Mouse (Mus musculus) hindbrain, embryonic 16.5 days (tissue): ENCODE results near the gene 2210016L21Rik. TPM values are rescaled to one million over a fixed set of nuclear protein-coding genes. Genes with fewer than 3 reads are reported as not detected.

Experiments
- ATAC-seq: fragments of 200-750 bp; cut with Nextera tagmentation; 2 replicates; pipeline ENCODE4 v1.8.0; 2017; ENCODE audit warnings: moderate TSS enrichment, moderate library complexity
- H3K27ac ChIP-seq: fragments of 300-500 bp; sonication (generic); 2 replicates; pipeline ENCODE4 v1.5.1; 2014; ENCODE audit warnings: low read depth, mild to moderate bottlenecking, control low read depth, low read length, moderate library complexity
- H3K27me3 ChIP-seq: fragments of 300-500 bp; sonication (generic); replicated peaks from 2 replicates; pipeline ENCODE4 v1.6.1; 2014; ENCODE audit warnings: low read length; ENCODE audit not compliant: control insufficient read depth, insufficient read depth
- H3K36me3 ChIP-seq: fragments of 300-500 bp; sonication (generic); 2 replicates; pipeline ENCODE4 v1.6.1; 2014; ENCODE audit warnings: mild to moderate bottlenecking, low read length, moderate library complexity, mixed read lengths; ENCODE audit not compliant: control insufficient read depth, insufficient read depth
- H3K4me1 ChIP-seq: fragments of 300-500 bp; sonication (generic); 2 replicates; pipeline ENCODE4 v1.6.1; 2014; ENCODE audit warnings: low read depth, low read length; ENCODE audit not compliant: control insufficient read depth, insufficient read depth
- H3K4me2 ChIP-seq: fragments of 300-500 bp; sonication (generic); 2 replicates; pipeline ENCODE4 v1.6.1; 2014; ENCODE audit warnings: mild to moderate bottlenecking, low read length, control low read depth, moderate library complexity
- H3K4me3 ChIP-seq: fragments of 300-500 bp; sonication (generic); 2 replicates; pipeline ENCODE4 v1.5.1; 2014; ENCODE audit warnings: mild to moderate bottlenecking, low read length, control low read depth, moderate library complexity
- H3K9ac ChIP-seq: fragments of 300-500 bp; sonication (generic); 2 replicates; pipeline ENCODE4 v1.6.1; 2014; ENCODE audit warnings: low read depth, mild to moderate bottlenecking, control low read depth, low read length, moderate library complexity
- H3K9me3 ChIP-seq: fragments of 300-500 bp; sonication (generic); 2 replicates; pipeline ENCODE4 v1.6.1; 2014; ENCODE audit warnings: mild to moderate bottlenecking, low read length, moderate library complexity; ENCODE audit not compliant: control insufficient read depth
- WGBS: fragments of 180-500 bp; shearing (Covaris S2); extraction: QIAGEN DNeasy Blood & Tissue Kit; methylation state at CpG from one replicate; pipeline ENCODE4 v1.1.7; 2014; 5-methylcytosine and 5-hydroxymethylcytosine counted together
- polyA plus RNA-seq: library from polyadenylated mRNA; unstranded; fragments of >200 nt; fragmentation: Nextera tagmentation; extraction: Ambion mirVana; gene quantifications from 2 replicates; pipeline ENCODE4 v1.2.1, GENCODE M21; 2015

Gene 2210016L21Rik
- polyA plus RNA-seq, 1 experiment from 2014 or later: 142 TPM

DNA sequence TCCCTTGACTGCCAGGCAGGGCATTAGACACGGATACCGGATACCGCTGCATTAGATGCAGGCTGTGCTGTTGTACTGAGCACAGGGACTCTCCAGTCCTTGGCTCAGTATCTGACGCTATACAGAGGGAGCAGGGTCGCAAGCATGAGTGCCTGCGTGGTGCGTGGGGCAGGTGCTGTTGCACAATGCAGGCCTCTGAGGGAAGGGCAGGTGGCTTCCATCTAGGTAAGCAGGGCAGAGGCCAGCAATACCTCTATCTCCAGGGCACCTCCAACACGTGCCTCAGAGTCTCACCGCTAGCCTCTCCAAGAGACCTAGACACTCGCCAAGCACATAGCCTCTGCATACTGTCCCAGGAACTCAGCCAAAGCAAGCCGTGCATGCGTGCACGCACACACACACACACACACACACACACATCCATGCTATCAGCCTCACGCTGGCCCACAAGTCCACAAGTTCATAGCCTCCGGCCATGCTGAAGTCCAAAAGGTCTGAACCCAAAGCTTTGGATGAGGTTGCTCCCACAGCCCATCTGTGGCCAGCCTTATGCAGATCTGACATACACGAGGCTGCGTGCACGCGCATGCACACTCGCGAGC is 9.4 kb downstream of the 2210016L21Rik start:
- WGBS: 78% methylated on average over 21 of the region's 21 CpGs
- H3K36me3 ChIP-seq: peaks cover 17% of the 10 kb centered on the region
- ATAC-seq: no peak; the same call in 1 of the 2 replicates
- no peaks in the 10 kb centered on the region for H3K9me3 ChIP-seq
- no peaks in the 10 kb centered on the region for H3K27me3 ChIP-seq
- no peak overlapping the region for H3K27ac ChIP-seq
- no peak overlapping the region for H3K4me2 ChIP-seq
- peaks cover 3% of the 10 kb centered on the region; the same call in 1 of the 2 replicates for H3K4me1 ChIP-seq
- no peak overlapping the region; the same call in 1 of the 2 replicates for H3K9ac ChIP-seq
- no peak overlapping the region for H3K4me3 ChIP-seq

DNA sequence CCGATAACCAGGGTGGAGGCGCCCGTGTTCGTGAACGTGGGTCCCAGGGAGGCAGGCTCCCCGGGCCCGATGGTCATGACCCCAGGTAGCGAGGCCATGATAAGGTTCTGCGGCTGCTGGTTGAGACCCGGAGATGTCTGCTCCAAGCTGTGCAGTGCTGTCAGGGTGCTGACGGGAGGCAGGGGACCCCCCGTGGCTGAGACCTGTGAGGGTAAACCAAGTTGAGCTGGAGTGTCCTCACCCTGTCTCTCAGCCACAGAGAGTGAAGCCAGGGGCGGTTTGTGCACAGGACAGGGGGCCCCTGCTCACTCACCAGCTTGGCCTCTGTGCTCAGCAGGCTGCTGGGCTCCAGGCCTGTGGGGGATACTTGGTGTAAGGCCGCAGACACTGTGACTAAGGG is 11.4 kb downstream of the 2210016L21Rik start:
- WGBS: 91% methylated on average over 14 of the region's 14 CpGs
- no peak overlapping the region for H3K9ac ChIP-seq
- H3K27ac ChIP-seq: no peak overlapping the region
- no peak overlapping the region for H3K4me3 ChIP-seq
- H3K36me3 ChIP-seq: peaks cover 5% of the 10 kb centered on the region
- peaks cover 3% of the 10 kb centered on the region; the same call in 1 of the 2 replicates for H3K4me1 ChIP-seq
- no peak for ATAC-seq
- H3K27me3 ChIP-seq: no peaks in the 10 kb centered on the region
- H3K9me3 ChIP-seq: no peaks in the 10 kb centered on the region
- H3K4me2 ChIP-seq: no peak overlapping the region

DNA sequence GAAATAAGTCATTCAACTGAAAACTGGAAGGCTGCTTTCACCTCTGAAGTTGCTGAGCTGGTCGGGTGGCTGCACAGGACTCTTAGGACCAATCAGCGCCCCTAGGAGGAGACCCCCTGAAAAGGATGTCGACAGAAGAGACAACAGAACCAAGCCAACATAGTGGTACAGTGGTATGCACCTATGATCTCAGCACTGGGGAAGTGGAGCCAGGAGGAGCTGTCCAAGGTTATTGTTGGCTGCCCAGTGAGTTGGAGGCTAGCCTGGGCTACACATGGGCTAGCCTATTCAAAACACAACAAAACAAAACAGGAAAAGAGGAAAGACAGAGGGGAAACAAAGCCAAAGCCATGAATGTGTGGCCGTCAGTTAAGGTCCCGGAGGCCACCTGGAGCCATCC is 16.1 kb downstream of the 2210016L21Rik start:
- H3K9ac ChIP-seq: no peak overlapping the region
- no peaks in the 10 kb centered on the region for H3K9me3 ChIP-seq
- no peaks in the 10 kb centered on the region for H3K36me3 ChIP-seq
- no peaks in the 10 kb centered on the region for H3K4me1 ChIP-seq
- H3K27me3 ChIP-seq: no peaks in the 10 kb centered on the region
- no peak overlapping the region for H3K4me3 ChIP-seq
- 90% methylated on average over 5 of the region's 5 CpGs for WGBS
- no peak overlapping the region for H3K27ac ChIP-seq
- no peak overlapping the region for H3K4me2 ChIP-seq
- no peak for ATAC-seq

DNA sequence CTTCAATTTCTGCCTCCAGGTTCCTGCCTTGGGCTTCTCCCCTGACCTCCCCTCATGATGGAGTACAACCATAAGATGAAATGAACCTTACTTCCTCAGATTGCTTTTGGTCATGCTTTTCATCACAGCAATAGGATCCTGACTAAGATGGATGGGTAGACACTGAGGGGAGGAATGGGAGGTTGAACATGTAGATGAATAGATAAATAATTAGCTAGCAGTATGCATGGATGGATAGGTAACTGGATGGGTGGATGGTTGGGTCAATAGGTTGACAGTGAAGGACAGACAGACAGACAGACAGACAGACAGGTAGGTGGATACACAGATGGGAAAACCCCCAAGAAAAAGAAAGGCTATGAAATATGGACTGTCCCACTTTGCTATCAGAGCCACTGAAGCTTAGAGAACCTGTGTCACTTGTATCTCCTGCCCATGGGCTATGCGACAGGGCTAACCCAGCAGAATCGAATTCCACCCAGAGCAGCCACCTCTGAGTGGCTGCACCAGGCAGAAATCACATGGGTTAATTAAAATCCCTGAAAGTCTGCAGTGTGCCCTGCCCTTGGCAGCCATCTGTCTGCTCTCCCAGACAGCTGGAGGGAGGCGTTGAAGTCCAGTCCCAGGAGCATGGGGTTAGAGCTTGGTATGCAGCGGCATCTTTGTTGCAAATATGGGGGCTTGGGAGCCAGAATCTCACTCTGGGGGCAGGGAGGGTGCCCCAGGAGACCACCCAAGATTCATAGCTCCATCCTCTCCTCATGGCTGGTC is 19.8 kb downstream of the 2210016L21Rik start:
- Histone ChIP-seq H3K4me1 (no peaks in the 10 kb centered on the region), H3K9ac (no peak overlapping the region), H3K27ac (no peak overlapping the region), H3K4me2 (no peak overlapping the region), H3K36me3 (no peaks in the 10 kb centered on the region), H3K27me3 (no peaks in the 10 kb centered on the region), H3K4me3 (no peak overlapping the region), H3K9me3 (no peaks in the 10 kb centered on the region)
- 27% methylated on average over 4 of the region's 4 CpGs for WGBS
- no peak for ATAC-seq

DNA sequence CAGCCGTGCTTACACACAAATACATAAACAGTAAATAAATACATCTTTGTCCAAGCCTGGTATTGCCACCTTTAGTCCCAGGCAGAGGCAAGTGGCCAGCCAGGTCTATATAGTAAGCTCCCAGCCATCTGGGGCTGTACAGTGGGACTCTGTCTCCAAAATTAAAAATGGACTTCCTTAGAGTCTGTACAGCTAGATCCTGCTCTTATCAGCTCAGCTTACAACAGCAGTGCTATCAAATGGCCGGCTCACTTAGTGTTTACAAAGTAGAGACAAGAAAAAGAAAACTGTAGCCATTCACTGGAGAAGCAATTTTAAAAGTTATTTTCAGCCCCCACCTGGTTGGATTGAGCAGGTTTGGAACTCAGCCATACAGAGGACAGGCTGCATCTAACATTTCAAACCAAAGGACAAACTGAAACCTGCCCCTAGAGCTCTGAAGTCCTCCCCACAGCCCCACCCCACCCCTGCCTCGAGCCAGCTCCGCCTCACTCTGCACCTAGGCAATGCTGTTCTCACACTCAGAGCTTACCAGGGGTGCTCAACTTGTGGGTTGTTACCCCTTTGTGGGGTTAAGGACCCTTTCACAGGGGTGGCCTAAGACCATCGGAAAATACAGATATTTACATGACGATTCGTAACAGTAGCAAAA is 22.5 kb downstream of the 2210016L21Rik start:
- no peak for ATAC-seq
- no peak overlapping the region for H3K27ac ChIP-seq
- no peaks in the 10 kb centered on the region for H3K36me3 ChIP-seq
- 79% methylated on average over 7 of the region's 7 CpGs for WGBS
- no peaks in the 10 kb centered on the region for H3K9me3 ChIP-seq
- no peak overlapping the region for H3K4me3 ChIP-seq
- peaks cover 9% of the 10 kb centered on the region for H3K27me3 ChIP-seq
- no peak overlapping the region for H3K4me2 ChIP-seq
- H3K4me1 ChIP-seq: no peaks in the 10 kb centered on the region
- no peak overlapping the region for H3K9ac ChIP-seq

DNA sequence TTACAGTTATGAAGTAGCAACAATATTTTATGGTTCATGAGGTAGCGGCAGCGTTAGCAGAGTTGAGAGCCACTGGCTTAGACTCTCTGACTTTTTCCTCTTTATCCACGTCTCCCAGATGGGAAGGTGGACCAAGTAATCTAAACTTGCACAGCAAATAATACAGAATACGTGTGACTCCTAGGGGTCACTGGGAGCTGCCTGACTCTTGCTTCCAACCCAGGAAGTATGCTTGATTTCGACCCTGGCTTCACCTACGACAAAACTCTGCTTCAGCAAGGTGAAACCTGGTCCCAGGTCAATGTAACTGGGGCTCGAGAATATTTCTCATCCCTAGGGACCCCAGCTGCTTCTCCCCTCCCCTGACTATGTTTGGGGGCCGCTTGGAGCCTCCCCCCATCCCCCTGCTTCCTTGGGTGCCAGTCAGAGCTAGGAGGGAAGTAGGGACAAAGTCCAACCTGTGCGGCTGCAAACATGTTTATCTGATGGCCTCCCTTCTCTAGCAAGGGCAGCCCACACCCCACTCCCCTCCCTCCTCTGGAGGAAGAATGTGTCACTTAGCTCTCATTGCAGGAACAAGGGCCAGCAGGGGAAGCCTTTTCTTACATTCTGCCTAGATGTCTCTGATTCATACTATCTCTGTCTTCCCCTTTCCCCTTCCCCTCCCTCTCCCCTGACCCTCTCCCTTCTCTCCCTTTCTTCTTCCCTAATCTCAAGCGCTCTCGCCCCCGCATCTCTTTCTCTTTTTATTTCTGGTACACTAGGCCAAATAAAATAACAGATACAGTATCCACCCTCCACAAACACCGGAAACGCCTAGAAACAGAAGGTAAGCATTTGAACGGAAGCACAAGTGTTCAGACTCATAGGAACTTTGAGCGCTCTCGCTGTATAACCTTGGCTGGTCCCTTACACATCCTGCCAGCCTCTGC is 23.3 kb downstream of the 2210016L21Rik start:
- H3K36me3 ChIP-seq: no peaks in the 10 kb centered on the region
- no peaks in the 10 kb centered on the region for H3K9me3 ChIP-seq
- no peak overlapping the region for H3K9ac ChIP-seq
- H3K27ac ChIP-seq: no peak overlapping the region
- H3K4me3 ChIP-seq: no peak overlapping the region
- H3K4me1 ChIP-seq: no peaks in the 10 kb centered on the region
- ATAC-seq: no peak
- H3K4me2 ChIP-seq: no peak overlapping the region
- WGBS: 72% methylated on average over 17 of the region's 17 CpGs
- H3K27me3 ChIP-seq: peaks cover 10% of the 10 kb centered on the region

DNA sequence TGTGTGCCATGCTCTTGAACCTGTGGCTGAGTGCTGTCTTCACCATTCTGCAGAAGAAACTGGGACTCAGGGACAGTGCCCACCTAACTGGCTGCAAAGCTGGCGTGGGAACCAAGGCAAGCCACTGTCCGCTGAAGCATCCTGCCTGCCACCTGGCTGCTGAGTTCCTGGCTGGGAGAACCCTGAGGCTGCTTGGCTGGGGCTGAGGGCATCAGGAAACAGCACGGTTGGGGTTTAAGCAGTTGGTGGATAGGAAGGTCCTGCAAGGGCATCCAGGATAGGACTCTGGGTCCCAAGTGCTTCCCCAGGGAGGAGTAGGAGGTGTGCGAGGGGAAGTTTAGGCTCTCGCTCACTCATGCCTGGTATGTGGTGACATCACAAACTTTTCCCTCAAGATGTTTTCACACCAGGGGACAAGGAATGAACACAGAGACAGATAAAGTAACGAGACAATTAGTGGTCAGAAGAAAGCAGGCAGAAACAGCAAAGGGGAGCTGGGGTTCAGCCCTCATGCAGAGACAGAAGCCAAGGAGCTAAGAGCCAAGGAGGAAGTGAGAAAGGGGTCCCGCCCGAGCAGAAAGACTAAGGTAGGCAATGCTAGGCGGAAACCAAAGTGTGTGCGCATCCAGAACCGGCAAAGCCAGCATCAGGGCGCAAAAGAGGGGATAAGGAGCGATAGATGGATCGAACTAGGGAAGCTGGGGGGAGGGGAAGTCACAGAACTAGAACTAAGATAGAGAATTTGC is 25.7 kb downstream of the 2210016L21Rik start:
- no peak overlapping the region for H3K4me2 ChIP-seq
- no peaks in the 10 kb centered on the region for H3K4me1 ChIP-seq
- 33% methylated on average over 14 of the region's 14 CpGs for WGBS
- H3K27ac ChIP-seq: no peak overlapping the region
- ATAC-seq: no peak
- peaks cover 10% of the 10 kb centered on the region for H3K27me3 ChIP-seq
- no peak overlapping the region for H3K9ac ChIP-seq
- no peak overlapping the region for H3K4me3 ChIP-seq
- no peaks in the 10 kb centered on the region for H3K9me3 ChIP-seq
- no peaks in the 10 kb centered on the region for H3K36me3 ChIP-seq

DNA sequence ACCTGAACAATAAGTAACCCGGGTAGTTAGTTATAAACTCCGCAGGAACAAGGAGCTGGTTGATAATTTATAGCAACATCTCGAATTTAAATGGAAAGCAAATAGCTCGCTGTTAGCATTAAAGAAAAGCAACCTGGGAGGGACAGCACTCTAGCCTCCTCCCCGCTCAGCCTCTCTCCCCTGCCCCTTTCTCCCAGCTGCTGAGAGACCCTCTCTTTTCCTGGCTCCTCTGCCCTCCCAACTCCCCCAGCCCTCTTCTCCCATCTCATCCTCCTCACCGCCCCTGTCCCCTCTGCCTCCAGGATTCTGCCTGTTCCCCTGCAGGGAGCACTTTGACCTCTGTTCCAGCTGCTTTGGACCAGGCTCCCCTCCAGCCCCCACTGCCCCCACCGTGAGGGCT is 26.7 kb downstream of the 2210016L21Rik start:
- H3K4me2 ChIP-seq: no peak overlapping the region
- no peak overlapping the region; the same call in 1 of the 2 replicates for H3K9ac ChIP-seq
- H3K36me3 ChIP-seq: no peaks in the 10 kb centered on the region
- H3K4me1 ChIP-seq: no peaks in the 10 kb centered on the region
- peaks cover 10% of the 10 kb centered on the region for H3K27me3 ChIP-seq
- ATAC-seq: no peak
- WGBS: 15% methylated on average over 7 of the region's 7 CpGs
- no peaks in the 10 kb centered on the region for H3K9me3 ChIP-seq
- H3K27ac ChIP-seq: no peak overlapping the region
- no peak overlapping the region for H3K4me3 ChIP-seq
